17 mouse cellular contexts compared by ENCODE assay signal in genomic region chr10:83926990-83927389, GRCm38 (mm10).
DNase-seq lines count a peak whose midpoint lies in the region; ATAC-seq lines count a peak whose summit lies in the region.
"Had no signal": no experiment of that assay in that cellular context is flagged by ENCODE, and none has a peak within 500 bp of the region (broad histone marks: within the 10 kb centered on the region; RNA-seq: fewer than 3 reads in every experiment).

No protein-coding gene starts in this region.

- no peaks in the 10 kb centered on the region; the same call in 1 of the 2 replicates for H3K4me1 ChIP-seq in embryonic facial prominence, embryonic 14.5 days (ENCODE audit: control insufficient read depth, insufficient read depth, low read length)
- peaks cover 4% of the 10 kb centered on the region; the same call in 1 of the 2 replicates for H3K4me1 ChIP-seq in embryonic facial prominence, embryonic 10.5 days
- H3K4me1 ChIP-seq: stomach, embryonic 15.5 days had no signal

- H3K27me3 ChIP-seq in embryonic facial prominence, embryonic 14.5 days (replicated peaks; ENCODE audit: control insufficient read depth, insufficient read depth, low read length) = no peaks in the 10 kb centered on the region
- H3K27me3 ChIP-seq in embryonic facial prominence, embryonic 10.5 days (replicated peaks; ENCODE audit: low read depth, poor library complexity, severe bottlenecking) = no peaks in the 10 kb centered on the region
- H3K27me3 ChIP-seq: kidney, embryonic 15.5 days; stomach, embryonic 15.5 days had no signal

- H3K4me2 ChIP-seq in embryonic facial prominence, embryonic 14.5 days (ENCODE audit: low read depth, low read length) = no peak overlapping the region
- H3K4me2 ChIP-seq: kidney, embryonic 15.5 days; stomach, embryonic 15.5 days had no signal

- H3K36me3 ChIP-seq in embryonic facial prominence, embryonic 14.5 days (ENCODE audit: control insufficient read depth, insufficient read depth, low read length) = no peaks in the 10 kb centered on the region
- no peaks in the 10 kb centered on the region for H3K36me3 ChIP-seq in embryonic facial prominence, embryonic 10.5 days (replicated peaks)
- H3K36me3 ChIP-seq: kidney, embryonic 15.5 days; stomach, embryonic 15.5 days had no signal

- H3K27ac ChIP-seq in embryonic facial prominence, embryonic 14.5 days (replicated peaks; ENCODE audit: low read depth, low read length) = no peak overlapping the region
- no peak overlapping the region for H3K27ac ChIP-seq in embryonic facial prominence, embryonic 10.5 days (replicated peaks)
- H3K27ac ChIP-seq: kidney, embryonic 15.5 days; left cerebral cortex, adult 2 months; stomach, embryonic 15.5 days had no signal

- no peaks in the 10 kb centered on the region for H3K9me3 ChIP-seq in embryonic facial prominence, embryonic 14.5 days (ENCODE audit: control insufficient read depth, low read length)
- no peaks in the 10 kb centered on the region for H3K9me3 ChIP-seq in embryonic facial prominence, embryonic 10.5 days
- H3K9me3 ChIP-seq: kidney, embryonic 15.5 days; stomach, embryonic 15.5 days had no signal

- peak; percentile 49 for DNase-seq in embryonic facial prominence, embryonic 14.5 days (ENCODE audit: low spot score)
- no peak for DNase-seq in embryonic facial prominence, embryonic 10.5 days (ENCODE audit: low spot score)
- DNase-seq in kidney, postnatal 14 days = peak; percentile 38
- DNase-seq in kidney, adult 9 months = no peak
- peak; percentile 32 for DNase-seq in urinary bladder, postnatal 14 days (ENCODE audit: low spot score)
- DNase-seq in urinary bladder, postnatal 25 days (ENCODE audit: low spot score) = no peak
- DNase-seq in adrenal gland, postnatal 36 days = no peak
- no peak for DNase-seq in spleen, postnatal 14 days (ENCODE audit: low spot score in 2 of 2)
- DNase-seq: heart, adult 18-20 months; heart, postnatal 36 days; liver, postnatal 0 days; right cerebral cortex, adult 18-20 months had no signal

- no peak for ATAC-seq in embryonic facial prominence, embryonic 14.5 days (ENCODE audit: low read depth)
- ATAC-seq: activated CD4-positive, CD25-positive, alpha-beta regulatory T cell, adult 4 months; liver, postnatal 0 days had no signal

- no peak overlapping the region for H3K9ac ChIP-seq in embryonic facial prominence, embryonic 14.5 days (ENCODE audit: low read depth, low read length)
- H3K9ac ChIP-seq: kidney, embryonic 15.5 days; liver, postnatal 0 days; stomach, embryonic 15.5 days had no signal

- 61% methylated on average over 4 of the region's 4 CpGs for WGBS in embryonic facial prominence, embryonic 14.5 days
- 79% methylated on average over 4 of the region's 4 CpGs for WGBS in embryonic facial prominence, embryonic 10.5 days

- no peak overlapping the region for H3K4me3 ChIP-seq in embryonic facial prominence, embryonic 14.5 days (ENCODE audit: low read depth, low read length)
- no peak overlapping the region for H3K4me3 ChIP-seq in embryonic facial prominence, embryonic 10.5 days
- H3K4me3 ChIP-seq: kidney, embryonic 15.5 days; left cerebral cortex, adult 2 months; myocyte; stomach, embryonic 15.5 days had no signal

Comparison
In these comparisons a context has a peak if more than half of its experiments do, and no peak if none do; other contexts are left out.
1. DNase-seq: peak in embryonic facial prominence, embryonic 14.5 days (single experiment), kidney, postnatal 14 days (single experiment) and urinary bladder, postnatal 14 days (single experiment); none in embryonic facial prominence, embryonic 10.5 days (single experiment), kidney, adult 9 months (single experiment), urinary bladder, postnatal 25 days (single experiment), adrenal gland, postnatal 36 days (0 of 2) and spleen, postnatal 14 days (0 of 2).